Mouse (Mus musculus) c-Kit-negative CD71-positive TER-119-positive erythroid progenitor cells, embryonic 14.5 days (primary cell): Measurements from ENCODE around the gene Mageb4.
"Not testable (repeated sequence)": the region's sequence is repeated elsewhere in the genome, so short reads cannot be mapped to it uniquely, and the experiment has no call there.

Experiments
- DNase-seq: peaks from one replicate; pipeline ENCODE4 v3.0.0-alpha.2; 2013; ENCODE audit warnings: low read depth, low spot score

The Mageb4 gene

DNA sequence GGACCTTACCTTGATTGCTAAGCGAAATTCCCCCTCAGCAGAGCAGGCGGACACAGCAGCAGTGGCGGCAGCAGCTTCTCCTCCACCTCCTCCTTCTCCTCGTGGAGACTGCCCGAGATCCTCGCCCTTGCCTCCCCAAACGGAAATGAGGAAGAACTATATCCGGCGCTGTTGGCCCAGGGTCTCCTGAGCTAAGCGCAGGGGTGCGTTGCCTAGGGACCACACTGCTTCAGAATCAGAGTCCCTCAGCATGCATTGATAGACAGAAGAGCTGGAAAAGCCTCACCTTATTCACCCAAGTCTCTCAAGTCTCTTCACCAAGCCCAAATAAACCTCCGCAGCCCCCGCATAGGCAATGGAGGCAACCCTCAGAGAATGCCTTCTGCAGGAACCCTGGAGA, at the start of gene Mageb4:
Gene Mageb4 (minus strand): TSS at position 101 of the 400 bp plus-strand sequence.
- not testable (repeated sequence) for DNase-seq

DNA sequence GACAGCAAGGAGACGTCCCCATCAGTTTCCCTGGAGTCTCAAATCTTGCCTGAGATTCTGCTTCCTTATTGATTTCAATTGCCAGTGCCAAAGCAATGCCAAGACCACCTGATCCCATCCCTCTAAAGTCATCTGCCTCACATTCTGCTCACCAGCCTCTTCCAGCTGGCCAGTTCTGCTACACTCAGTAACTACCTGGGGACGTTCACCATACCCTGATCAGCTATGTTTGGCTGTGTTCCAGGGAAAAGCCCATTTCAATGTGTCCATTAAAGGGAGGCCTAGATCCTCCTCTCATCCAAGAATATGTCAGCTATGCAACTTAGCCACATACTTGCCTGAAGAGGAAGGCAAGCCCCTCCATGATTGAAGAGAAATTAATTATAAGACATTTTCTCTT, 20.3 kb downstream of the Mageb4 start:
- DNase-seq = not testable (repeated sequence)

DNA sequence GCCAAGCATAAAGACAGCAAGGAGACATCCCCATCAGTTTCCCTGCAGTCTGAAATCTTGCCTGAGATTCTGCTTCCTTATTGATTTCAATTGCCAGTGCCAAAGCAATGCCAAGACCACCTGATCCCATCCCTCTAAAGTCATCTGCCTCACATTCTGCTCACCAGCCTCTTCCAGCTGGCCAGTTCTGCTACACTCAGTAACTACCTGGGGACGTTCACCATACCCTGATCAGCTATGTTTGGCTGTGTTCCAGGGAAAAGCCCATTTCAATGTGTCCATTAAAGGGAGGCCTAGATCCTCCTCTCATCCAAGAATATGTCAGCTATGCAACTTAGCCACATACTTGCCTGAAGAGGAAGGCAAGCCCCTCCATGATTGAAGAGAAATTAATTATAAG, 58.9 kb downstream of the Mageb4 start:
- not testable (repeated sequence) for DNase-seq

DNA sequence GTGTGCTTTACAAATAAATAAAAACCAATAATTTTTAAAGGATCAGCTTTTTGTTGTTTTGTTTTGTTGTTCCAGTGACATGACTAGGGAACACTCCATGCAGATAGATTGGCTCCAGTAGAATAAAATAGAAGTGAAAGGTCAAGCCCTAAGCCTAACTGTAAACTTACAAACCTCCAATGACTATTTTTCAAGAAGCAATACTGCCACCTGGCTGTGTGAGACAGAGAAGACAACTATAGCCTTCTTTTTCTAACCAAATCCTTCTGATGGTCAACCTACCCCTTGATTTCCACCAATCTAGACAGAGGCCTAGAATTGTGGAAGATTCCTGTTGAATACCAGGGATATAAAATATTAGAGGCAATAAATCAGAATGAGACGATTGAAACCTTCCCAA, 67.6 kb downstream of the Mageb4 start:
- DNase-seq = no peak
